Mouse (Mus musculus): ENCODE measurements around the gene Gm10778.

DNA sequence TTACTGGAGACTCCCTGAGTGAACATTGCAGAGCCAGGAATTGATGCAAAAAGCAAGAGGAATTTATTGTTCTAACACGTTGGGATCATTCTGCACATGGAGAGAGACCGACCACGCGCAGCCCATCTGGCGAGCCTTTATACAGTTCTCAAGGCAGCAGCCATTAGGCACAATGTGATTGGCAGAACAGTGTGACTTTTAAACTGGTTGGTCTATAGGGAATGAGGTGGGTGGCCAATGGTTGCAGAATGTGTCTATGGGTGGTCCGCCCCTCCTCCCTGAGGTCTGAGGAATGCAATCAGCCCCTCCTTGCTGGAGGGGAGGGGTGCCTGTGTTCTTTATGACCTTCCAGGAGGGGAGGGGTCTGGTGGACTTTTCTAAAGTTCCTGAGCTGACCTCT is 33.4 kb upstream of the Gm10778 start:
- TF ChIP-seq CTCF (IDR thresholded peaks at IDR 0.05; ENCODE audit: control insufficient read depth, insufficient read depth, insufficient read length): no peak
- no peak for TF ChIP-seq USF1 (IDR thresholded peaks at IDR 0.05; ENCODE audit: low read depth)
- no peak for TF ChIP-seq CEBPB (IDR thresholded peaks at IDR 0.05; ENCODE audit: low read depth)
- TF ChIP-seq MYOG (IDR thresholded peaks at IDR 0.05; ENCODE audit: control insufficient read depth, extremely low read depth, insufficient read length): no peak
- TF ChIP-seq MYOD1 (IDR thresholded peaks at IDR 0.05; ENCODE audit: control insufficient read depth, insufficient read length, low read depth): no peak
- TF ChIP-seq MAX (IDR thresholded peaks at IDR 0.05): no peak
